Mouse (Mus musculus) liver, postnatal 0 days (tissue): ENCODE measurements around the gene Fip1l1.

Source experiments
- CTCF ChIP-seq: sonication (generic); IDR thresholded peaks from 2 replicates; pipeline ENCODE4 v1.5.1; 2016; ENCODE audit warnings: antibody characterized with exemption, low read depth
- EP300 ChIP-seq: IDR thresholded peaks from 2 replicates; pipeline ENCODE4 v1.6.1; 2016; ENCODE audit warnings: antibody characterized with exemption, low read depth, mild to moderate bottlenecking

- TF ChIP-seq CTCF (no peak), EP300 (no peak)
Observed at GRCm38 (mm10) chr5:74617816-74618572, 82.7 kb downstream of the Fip1l1 start.
